Mouse (Mus musculus) limb, embryonic 14.5 days (tissue): ENCODE data around the gene Tspan33. TPM values are rescaled to one million over a fixed set of nuclear protein-coding genes. Genes with fewer than 3 reads are reported as not detected.

Experiments used
- ATAC-seq: fragments of 200-750 bp; cut with Nextera tagmentation; 2 replicates; pipeline ENCODE4 v1.8.0; 2017; ENCODE audit warnings: low read depth, moderate number of reproducible peaks, moderate TSS enrichment; ENCODE audit not compliant: low FRiP score
- DNase-seq: peaks from one replicate; pipeline ENCODE4 v3.0.0-alpha.2; 2015; ENCODE audit warnings: low spot score
- H3K27ac ChIP-seq: fragments of 300-500 bp; sonication (generic); replicated peaks from 2 replicates; pipeline ENCODE4 v1.5.1; 2014; ENCODE audit warnings: low read depth, mild to moderate bottlenecking, low read length, moderate library complexity, mixed read lengths
- H3K27me3 ChIP-seq: fragments of 300-500 bp; sonication (generic); 2 replicates; pipeline ENCODE4 v1.6.1; 2014; ENCODE audit warnings: low read length, mixed read lengths; ENCODE audit not compliant: control insufficient read depth, insufficient read depth
- H3K36me3 ChIP-seq: fragments of 300-500 bp; sonication (generic); 2 replicates; pipeline ENCODE4 v1.6.1; 2014; ENCODE audit warnings: mild to moderate bottlenecking, low read length, moderate library complexity, mixed read lengths; ENCODE audit not compliant: control insufficient read depth, insufficient read depth
- H3K4me1 ChIP-seq: fragments of 300-500 bp; sonication (generic); 2 replicates; pipeline ENCODE4 v1.6.1; 2014; ENCODE audit warnings: antibody characterized with exemption, low read length, mixed read lengths; ENCODE audit not compliant: control insufficient read depth, insufficient read depth
- H3K4me2 ChIP-seq: fragments of 300-500 bp; sonication (generic); replicated peaks from 2 replicates; pipeline ENCODE4 v1.6.1; 2014; ENCODE audit warnings: low read depth, mild to moderate bottlenecking, low read length, moderate library complexity; ENCODE audit not compliant: severe bottlenecking
- H3K4me3 ChIP-seq: fragments of 300-500 bp; sonication (generic); replicated peaks from 2 replicates; pipeline ENCODE4 v1.5.1; 2014; ENCODE audit warnings: low read length
- H3K9ac ChIP-seq: fragments of 300-500 bp; sonication (generic); 2 replicates; pipeline ENCODE4 v1.6.1; 2014; ENCODE audit warnings: mild to moderate bottlenecking, low read depth, low read length, moderate library complexity; ENCODE audit not compliant: severe bottlenecking
- H3K9me3 ChIP-seq: fragments of 300-500 bp; sonication (generic); 2 replicates; pipeline ENCODE4 v1.6.1; 2016; ENCODE audit warnings: low read length; ENCODE audit not compliant: control insufficient read depth
- POLR2A ChIP-seq: fragments of 200-500 bp; IDR thresholded peaks from 2 replicates; pipeline ENCODE4 v1.8.0; 2012; ENCODE audit warnings: inconsistent platforms, mild to moderate bottlenecking, moderate library complexity, borderline replicate concordance; ENCODE audit not compliant: insufficient read depth, insufficient read length; ENCODE audit errors: extremely low read depth
- WGBS: fragments of 180-500 bp; shearing (Covaris S2); extraction: QIAGEN DNeasy Blood & Tissue Kit; methylation state at CpG from one replicate; pipeline ENCODE4 v1.1.7; 2014; 5-methylcytosine and 5-hydroxymethylcytosine counted together
- polyA plus RNA-seq, 2 experiments: library from polyadenylated mRNA; depleted of rRNA in 1 of 2; stranded (reverse) in 1 of 2; unstranded in 1 of 2; fragments of >200 nt; fragmentation: Nextera tagmentation in 1 of 2; extraction: Ambion mirVana in 1 of 2; gene quantifications; 2 replicates each; pipeline versions ENCODE4 v1.2.1 to v1.2.3; 2012 to 2014

The Tspan33 gene
- polyA plus RNA-seq, 2 experiments, result 2.7 to 5.0 TPM

DNA sequence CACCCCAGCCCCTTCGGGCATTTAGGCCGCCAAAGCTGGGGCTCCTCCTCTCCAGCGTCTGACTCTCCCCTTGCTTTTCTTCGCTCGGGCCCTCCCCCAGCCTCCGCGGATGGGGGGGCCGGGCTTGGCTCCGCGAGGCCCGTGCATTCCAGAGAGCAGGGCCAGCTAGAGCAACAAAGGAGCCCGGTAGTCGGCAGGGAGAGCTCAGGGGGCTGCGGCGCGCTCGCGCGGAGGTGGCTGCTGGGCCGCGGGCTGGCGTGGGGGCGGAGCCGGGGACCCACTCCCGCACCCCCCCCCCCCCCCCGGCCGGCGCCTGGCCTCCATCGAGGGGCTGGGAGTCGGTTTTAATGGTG, 41.3 kb downstream of the Tspan33 start, which contains the start of gene Smo:
Smo (plus strand) TSS at position 168 of the 353 bp plus-strand sequence.
- H3K4me1 ChIP-seq, result peaks cover 19% of the 10 kb centered on the region
- peak within 1 kb of the TSS; percentile 100 for H3K27ac ChIP-seq
- no peaks in the 10 kb centered on the region for H3K9me3 ChIP-seq
- ATAC-seq (peak; percentile 96), DNase-seq (peak; percentile 93)
- WGBS, result 0% methylated on average over 18 of the region's 30 CpGs
- peak within 1 kb of the TSS; percentile 99 for H3K9ac ChIP-seq
- peak within 1 kb of the TSS; percentile 89 for H3K4me2 ChIP-seq
- TF ChIP-seq POLR2A, result peak; percentile 77; the same call in 1 of the 2 replicates
- H3K36me3 ChIP-seq, result peaks cover 10% of the 10 kb centered on the region
- no peaks in the 10 kb centered on the region for H3K27me3 ChIP-seq
- peak within 1 kb of the TSS; percentile 91 for H3K4me3 ChIP-seq

DNA sequence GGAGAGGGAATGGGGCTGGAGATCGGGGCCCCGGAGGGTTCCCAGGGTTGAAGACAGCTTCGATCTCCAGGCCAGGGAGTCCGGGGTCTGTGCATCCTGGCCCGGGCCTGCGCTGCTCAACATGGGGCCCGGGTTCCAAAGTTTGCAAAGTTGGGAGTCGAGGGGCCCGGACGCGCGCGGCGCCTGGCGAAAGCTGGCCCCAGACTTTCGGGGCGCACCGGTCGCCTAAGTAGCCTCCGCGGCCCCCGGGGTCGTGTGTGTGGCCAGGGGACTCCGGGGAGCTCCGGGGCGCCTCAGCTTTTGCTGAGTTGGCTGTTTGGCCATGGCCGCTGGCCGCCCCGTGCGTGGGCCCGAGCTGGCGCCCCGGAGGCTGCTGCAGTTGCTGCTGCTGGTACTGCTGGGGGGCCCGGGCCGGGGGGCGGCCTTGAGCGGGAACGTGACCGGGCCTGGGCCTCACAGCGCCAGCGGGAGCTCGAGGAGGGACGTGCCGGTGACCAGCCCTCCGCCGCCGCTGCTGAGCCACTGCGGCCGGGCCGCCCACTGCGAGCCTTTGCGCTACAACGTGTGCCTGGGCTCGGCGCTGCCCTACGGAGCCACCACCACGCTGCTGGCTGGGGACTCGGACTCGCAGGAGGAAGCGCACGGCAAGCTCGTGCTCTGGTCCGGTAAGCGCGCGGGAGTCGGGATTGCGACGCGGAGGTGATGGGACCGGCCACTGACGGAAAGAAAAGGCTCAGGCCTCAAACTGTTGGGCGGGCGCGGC, 41.8 kb downstream of the Tspan33 start:
- peak overlapping the region; percentile 99 for H3K9ac ChIP-seq
- peak overlapping the region; percentile 100 for H3K27ac ChIP-seq
- H3K9me3 ChIP-seq, result no peaks in the 10 kb centered on the region
- 0 out of 2 replicates have a peak, but pooled peaks have one; percentile 8 for TF ChIP-seq POLR2A
- ATAC-seq (peak; percentile 62), DNase-seq (peak; percentile 53)
- H3K4me1 ChIP-seq, result peaks cover 19% of the 10 kb centered on the region
- 1% methylated on average over 59 of the region's 75 CpGs for WGBS
- peaks cover 10% of the 10 kb centered on the region for H3K36me3 ChIP-seq
- peak overlapping the region; percentile 89 for H3K4me2 ChIP-seq
- H3K27me3 ChIP-seq, result no peaks in the 10 kb centered on the region
- peak overlapping the region; percentile 91 for H3K4me3 ChIP-seq

DNA sequence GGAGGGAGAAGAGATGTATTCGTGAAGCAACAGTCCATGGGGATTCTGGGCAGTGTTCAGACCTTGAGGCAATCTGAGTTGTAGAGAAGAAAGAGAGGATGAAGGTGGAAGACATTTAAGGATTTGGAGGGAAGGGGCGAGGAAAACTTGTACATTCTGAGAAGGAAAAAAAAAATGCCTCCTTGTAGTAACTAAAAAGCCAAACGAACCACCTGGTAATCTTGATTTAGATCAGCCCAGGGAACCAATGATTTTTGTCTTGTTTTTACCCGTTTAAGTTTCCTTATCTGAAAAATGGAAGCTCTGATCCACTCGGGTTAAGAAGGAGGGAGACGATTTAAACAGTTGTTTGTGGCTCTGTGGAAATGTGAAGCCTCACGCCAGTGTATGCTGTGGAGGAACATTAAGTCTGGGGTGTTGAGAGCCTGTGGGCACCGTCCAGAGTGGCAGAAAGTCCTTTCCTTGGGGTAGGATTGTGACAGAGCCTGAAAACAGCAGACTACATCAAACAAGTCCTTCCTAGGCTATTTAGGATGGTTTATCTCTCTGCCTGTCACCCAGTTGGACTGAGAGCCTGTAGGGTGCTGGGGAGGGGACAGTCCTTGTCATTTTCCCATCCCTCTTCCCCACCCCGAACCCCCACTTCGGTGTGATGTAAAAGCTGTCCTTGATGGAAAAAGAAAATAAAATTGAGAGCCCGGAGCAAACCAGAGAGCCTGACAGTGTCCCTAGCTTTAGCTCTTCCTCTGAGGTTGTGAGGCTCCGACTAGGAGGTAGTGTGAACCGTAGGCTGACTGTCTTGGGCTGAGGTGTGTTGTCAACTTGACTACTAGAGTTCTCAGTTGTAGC, 42.8 kb downstream of the Tspan33 start:
- H3K27me3 ChIP-seq, result no peaks in the 10 kb centered on the region
- peak overlapping the region; percentile 91 for H3K4me3 ChIP-seq
- no peaks in the 10 kb centered on the region for H3K9me3 ChIP-seq
- H3K36me3 ChIP-seq, result peaks cover 10% of the 10 kb centered on the region
- DNase-seq (no peak), ATAC-seq (no peak)
- no peak for TF ChIP-seq POLR2A
- WGBS, result 13% methylated on average over 13 of the region's 13 CpGs
- peak overlapping the region; percentile 89 for H3K4me2 ChIP-seq
- H3K4me1 ChIP-seq, result peaks cover 19% of the 10 kb centered on the region
- H3K9ac ChIP-seq, result peak overlapping the region; percentile 99
- peak overlapping the region; percentile 100 for H3K27ac ChIP-seq

DNA sequence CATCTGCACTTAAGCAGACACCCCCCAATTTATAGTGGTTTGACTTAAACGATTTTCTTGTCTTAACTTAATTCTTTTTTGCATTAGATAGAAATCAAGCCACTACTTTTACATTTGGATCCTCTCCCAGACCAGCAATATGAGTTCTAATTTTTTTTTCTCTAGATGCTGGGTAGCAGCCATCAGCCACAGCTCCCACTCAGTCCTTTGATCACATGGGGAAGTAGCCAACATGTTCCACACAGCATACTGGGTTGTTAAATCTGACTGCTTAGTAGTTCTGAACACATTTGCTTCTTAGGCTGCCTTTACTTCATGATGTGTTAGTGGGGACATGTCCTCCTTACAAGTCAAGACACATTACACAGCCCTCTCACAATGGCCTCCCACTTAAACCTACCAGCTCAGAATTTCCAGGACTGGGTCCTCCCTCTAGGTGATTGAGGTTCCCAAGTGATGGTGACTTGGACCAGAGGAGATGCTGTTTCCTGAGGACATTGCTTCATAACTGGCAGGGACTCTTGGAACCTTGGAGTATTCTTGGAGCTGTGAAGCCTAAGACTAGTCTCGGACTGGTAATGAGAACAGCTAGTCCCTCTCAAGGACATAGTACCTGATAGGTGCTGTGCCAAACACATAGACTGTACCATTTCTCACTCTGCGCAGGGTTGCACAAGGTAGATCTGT, 57.6 kb downstream of the Tspan33 start:
- DNase-seq (no peak), ATAC-seq (no peak)

DNA sequence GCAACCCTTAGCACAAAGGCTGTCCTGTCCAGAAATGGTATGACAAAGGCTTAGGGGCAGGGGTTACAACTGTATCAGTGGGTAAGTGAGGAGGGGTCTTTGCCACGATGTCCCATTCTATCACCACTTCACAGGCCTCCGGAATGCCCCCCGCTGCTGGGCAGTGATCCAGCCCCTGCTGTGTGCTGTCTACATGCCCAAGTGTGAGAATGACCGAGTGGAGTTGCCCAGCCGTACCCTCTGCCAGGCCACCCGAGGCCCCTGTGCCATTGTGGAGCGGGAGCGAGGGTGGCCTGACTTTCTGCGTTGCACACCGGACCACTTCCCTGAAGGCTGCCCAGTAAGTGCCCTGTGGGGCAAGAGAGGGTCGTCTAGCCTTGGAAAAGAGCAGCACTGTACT, 59.3 kb downstream of the Tspan33 start:
- TF ChIP-seq POLR2A, result no peak
- Histone ChIP-seq H3K36me3 (peaks cover 53% of the 10 kb centered on the region), H3K9ac (no peak overlapping the region), H3K4me1 (no peaks in the 10 kb centered on the region), H3K4me2 (no peak overlapping the region), H3K9me3 (peaks cover 6% of the 10 kb centered on the region), H3K4me3 (no peak overlapping the region), H3K27me3 (no peaks in the 10 kb centered on the region), H3K27ac (no peak overlapping the region)
- no peak for DNase-seq
- 94% methylated on average over 11 of the region's 11 CpGs for WGBS
- ATAC-seq, result no peak

More for the DNA sequence above, 57.6 kb downstream of the Tspan33 start:
- Histone ChIP-seq H3K4me2 (no peak overlapping the region), H3K9ac (no peak overlapping the region), H3K9me3 (peaks cover 9% of the 10 kb centered on the region), H3K27ac (no peak overlapping the region), H3K27me3 (no peaks in the 10 kb centered on the region), H3K4me3 (no peak overlapping the region), H3K36me3 (peaks cover 36% of the 10 kb centered on the region), H3K4me1 (no peaks in the 10 kb centered on the region)
- 83% methylated on average over 3 of the region's 3 CpGs for WGBS
- no peak for TF ChIP-seq POLR2A
